ENCODE assay signal across 21 mouse cellular contexts in the genomic region with DNA sequence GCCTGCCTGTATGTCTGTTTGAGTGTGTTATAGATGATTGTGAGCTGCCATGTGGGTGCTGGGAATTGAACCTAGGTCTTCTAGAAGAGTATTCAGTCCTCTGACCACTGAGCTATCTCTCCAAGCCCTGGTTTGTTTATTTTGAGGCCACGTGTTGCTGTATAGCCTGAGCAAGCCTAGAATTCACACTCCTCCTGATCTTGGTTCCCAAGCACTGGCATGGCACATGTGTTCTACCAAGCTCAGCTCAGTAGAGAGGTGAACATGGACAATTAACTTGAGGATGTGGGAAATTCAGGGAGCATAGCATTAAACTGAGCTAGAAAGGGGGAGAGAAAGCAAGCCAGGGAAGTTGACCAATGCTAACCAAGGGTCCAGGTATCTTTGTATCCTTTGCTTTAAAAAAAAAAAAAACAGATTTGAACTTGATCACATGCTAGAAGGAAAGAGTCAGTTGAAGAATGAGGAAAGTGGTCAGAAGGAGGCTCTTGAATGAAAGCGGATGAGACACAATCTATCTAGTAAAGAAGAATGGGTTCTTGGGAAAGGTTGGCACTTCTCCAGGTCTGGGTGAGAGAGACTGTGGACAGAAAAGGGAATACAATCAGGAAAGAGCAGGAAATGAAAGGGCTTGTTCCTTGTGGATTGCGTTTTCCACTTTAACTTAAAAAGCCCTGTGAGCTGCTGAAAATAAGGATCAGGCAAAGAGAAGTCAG. TPM values are rescaled to one million over a fixed set of nuclear protein-coding genes. Genes with fewer than 3 reads are reported as not detected.
DNase-seq lines count a peak whose midpoint lies in the region; ATAC-seq and TF ChIP-seq lines count a peak whose summit lies in the region.
"Had no signal": no experiment of that assay in that cellular context is flagged by ENCODE, and none has a peak within 500 bp of the region (broad histone marks: within the 10 kb centered on the region; RNA-seq: fewer than 3 reads in every experiment).

No protein-coding gene starts in this region.

- H3K4me3 ChIP-seq in liver, postnatal 0 days (ENCODE audit: low read depth, low read length): no peak overlapping the region
- no peak overlapping the region for H3K4me3 ChIP-seq in lung, postnatal 0 days (ENCODE audit: low read depth, low read length)
- H3K4me3 ChIP-seq in stomach, postnatal 0 days (ENCODE audit: low read depth, low read length): no peak overlapping the region
- H3K4me3 ChIP-seq: embryonic facial prominence, embryonic 13.5 days; forebrain, embryonic 12.5 days; heart, embryonic 15.5 days; hindbrain, embryonic 10.5 days had no signal

- TF ChIP-seq CTCF in liver, postnatal 0 days (IDR thresholded peaks at IDR 0.05; ENCODE audit: low read depth): no peak
- TF ChIP-seq CTCF in lung, postnatal 0 days (IDR thresholded peaks at IDR 0.05): no peak
- TF ChIP-seq CTCF in stomach, postnatal 0 days (IDR thresholded peaks at IDR 0.05; ENCODE audit: low read depth): no peak

- TF ChIP-seq EP300 in liver, postnatal 0 days (IDR thresholded peaks at IDR 0.05; ENCODE audit: low read depth): no peak
- TF ChIP-seq EP300 in lung, postnatal 0 days (IDR thresholded peaks at IDR 0.05): peak; percentile 68
- TF ChIP-seq EP300 in stomach, postnatal 0 days (optimal IDR thresholded peaks at IDR 0.05): no peak

- no peaks in the 10 kb centered on the region for H3K27me3 ChIP-seq in liver, postnatal 0 days (ENCODE audit: insufficient read depth, low read length)
- H3K27me3 ChIP-seq in lung, postnatal 0 days (replicated peaks; ENCODE audit: insufficient read depth, low read length): no peaks in the 10 kb centered on the region
- no peaks in the 10 kb centered on the region for H3K27me3 ChIP-seq in stomach, postnatal 0 days (ENCODE audit: control insufficient read depth, insufficient read depth, low read length)
- H3K27me3 ChIP-seq: CH12.LX; embryonic facial prominence, embryonic 13.5 days; forebrain, embryonic 12.5 days; heart, embryonic 15.5 days had no signal

- no peaks in the 10 kb centered on the region for H3K36me3 ChIP-seq in liver, postnatal 0 days (replicated peaks; ENCODE audit: insufficient read depth, low read length)
- H3K36me3 ChIP-seq in lung, postnatal 0 days (ENCODE audit: insufficient read depth, low read length): no peaks in the 10 kb centered on the region
- no peaks in the 10 kb centered on the region for H3K36me3 ChIP-seq in stomach, postnatal 0 days (ENCODE audit: control insufficient read depth, insufficient read depth, low read length)
- H3K36me3 ChIP-seq: embryonic facial prominence, embryonic 13.5 days; forebrain, embryonic 12.5 days; heart, embryonic 15.5 days; hindbrain, embryonic 10.5 days had no signal

- H3K9me3 ChIP-seq in liver, postnatal 0 days (ENCODE audit: low read length): no peaks in the 10 kb centered on the region
- H3K9me3 ChIP-seq in lung, postnatal 0 days (ENCODE audit: low read length): no peaks in the 10 kb centered on the region
- H3K9me3 ChIP-seq in stomach, postnatal 0 days (ENCODE audit: control insufficient read depth, low read length): no peaks in the 10 kb centered on the region
- H3K9me3 ChIP-seq: embryonic facial prominence, embryonic 13.5 days; forebrain, embryonic 12.5 days; heart, embryonic 15.5 days; hindbrain, embryonic 10.5 days had no signal

- H3K4me1 ChIP-seq in liver, postnatal 0 days (ENCODE audit: insufficient read depth): peaks cover 7% of the 10 kb centered on the region; the same call in 1 of the 2 replicates
- H3K4me1 ChIP-seq in lung, postnatal 0 days (ENCODE audit: insufficient read depth, low read depth, low read length): peaks cover 4% of the 10 kb centered on the region
- H3K4me1 ChIP-seq in stomach, postnatal 0 days (replicated peaks; ENCODE audit: control insufficient read depth, insufficient read depth): no peaks in the 10 kb centered on the region; the same call in 1 of the 2 replicates
- H3K4me1 ChIP-seq: embryonic facial prominence, embryonic 13.5 days; forebrain, embryonic 12.5 days; heart, embryonic 15.5 days; hindbrain, embryonic 10.5 days had no signal

- no peak overlapping the region for H3K9ac ChIP-seq in liver, postnatal 0 days (replicated peaks)
- no peak overlapping the region for H3K9ac ChIP-seq in lung, postnatal 0 days (replicated peaks; ENCODE audit: low read depth)
- no peak overlapping the region for H3K9ac ChIP-seq in stomach, postnatal 0 days (ENCODE audit: low read length)
- H3K9ac ChIP-seq: embryonic facial prominence, embryonic 13.5 days; forebrain, embryonic 12.5 days; heart, embryonic 15.5 days had no signal

- no peak for ATAC-seq in liver, postnatal 0 days
- no peak for ATAC-seq in lung, postnatal 0 days
- no peak for ATAC-seq in stomach, postnatal 0 days (ENCODE audit: low FRiP score, low TSS enrichment)
- ATAC-seq: forebrain, embryonic 16.5 days had no signal

- H3K4me2 ChIP-seq in liver, postnatal 0 days (ENCODE audit: low read depth, low read length): no peak overlapping the region
- no peak overlapping the region for H3K4me2 ChIP-seq in lung, postnatal 0 days (replicated peaks; ENCODE audit: low read depth, low read length)
- no peak overlapping the region for H3K4me2 ChIP-seq in stomach, postnatal 0 days (replicated peaks; ENCODE audit: low read depth)
- H3K4me2 ChIP-seq: embryonic facial prominence, embryonic 13.5 days; forebrain, embryonic 12.5 days; heart, embryonic 11.5 days; heart, embryonic 15.5 days had no signal

- no peak for DNase-seq in liver, postnatal 0 days
- DNase-seq in liver (no peak), NIH3T3 (ENCODE audit: low read depth) (peak; percentile 17)
- peak; percentile 60 for DNase-seq in lung, postnatal 0 days (ENCODE audit: low spot score)
- DNase-seq in lung, postnatal 25 days (ENCODE audit: low spot score): no peak
- DNase-seq in stomach, postnatal 0 days (ENCODE audit: low spot score): no peak
- DNase-seq: adrenal gland, adult 2 months; adrenal gland, postnatal 25 days; cerebellum, adult 18-20 months; cerebellum, adult 9-11 months; cerebellum, postnatal 36 days; gastrocnemius, postnatal 10 days; heart, adult 18-20 months; heart, postnatal 14 days had no signal

- 81% methylated on average over 3 of the region's 3 CpGs for WGBS in liver, postnatal 0 days (ENCODE audit: insufficient replicate concordance)
- WGBS in lung, postnatal 0 days: 33% methylated on average over 3 of the region's 3 CpGs
- 65% methylated on average over 3 of the region's 3 CpGs for WGBS in stomach, postnatal 0 days

- H3K27ac ChIP-seq in liver, postnatal 0 days (ENCODE audit: low read depth): peak overlapping the region; percentile 55
- H3K27ac ChIP-seq in lung, postnatal 0 days (ENCODE audit: low read length): peak overlapping the region; percentile 92
- peak overlapping the region; percentile 20; the same call in 1 of the 2 replicates for H3K27ac ChIP-seq in stomach, postnatal 0 days (replicated peaks)
- H3K27ac ChIP-seq: embryonic facial prominence, embryonic 13.5 days; forebrain, embryonic 12.5 days; heart, embryonic 15.5 days; hindbrain, embryonic 10.5 days had no signal

RNA-seq across cellular contexts. Expression of a gene that starts 30.4 kb away (rescaled TPM):
- polyA plus RNA-seq in liver, postnatal 0 days (2015; fragmentation: Nextera tagmentation; extraction: Ambion mirVana): 1.1 and 1.4 TPM in 2 replicates
- polyA plus RNA-seq in lung, postnatal 0 days (2015; fragmentation: Nextera tagmentation; extraction: Ambion mirVana): 53.1 and 60.9 TPM in 2 replicates
- 47.7 and 52.8 TPM in 2 replicates for polyA plus RNA-seq in stomach, postnatal 0 days (2015; fragmentation: Nextera tagmentation; extraction: Ambion mirVana)

RNA-seq across cellular contexts. Expression of a gene that starts 33.1 kb away (rescaled TPM):
- 2.0 and 2.6 TPM in 2 replicates for polyA plus RNA-seq in liver, postnatal 0 days (2015; fragmentation: Nextera tagmentation; extraction: Ambion mirVana)
- polyA plus RNA-seq in lung, postnatal 0 days (2015; fragmentation: Nextera tagmentation; extraction: Ambion mirVana): 12.8 and 13.5 TPM in 2 replicates
- 4.6 and 4.8 TPM in 2 replicates for polyA plus RNA-seq in stomach, postnatal 0 days (2015; fragmentation: Nextera tagmentation; extraction: Ambion mirVana)

RNA-seq across cellular contexts. Expression of a gene that starts 38.5 kb away (rescaled TPM):
- polyA plus RNA-seq in liver, postnatal 0 days (2015; fragmentation: Nextera tagmentation; extraction: Ambion mirVana): not detected in 2 replicates
- 0.06 and 0.27 TPM in 2 replicates for polyA plus RNA-seq in lung, postnatal 0 days (2015; fragmentation: Nextera tagmentation; extraction: Ambion mirVana)
- polyA plus RNA-seq in stomach, postnatal 0 days (2015; fragmentation: Nextera tagmentation; extraction: Ambion mirVana): 0.16 and 0.24 TPM in 2 replicates
- polyA plus RNA-seq: adrenal gland, adult 2 months; embryonic facial prominence, embryonic 13.5 days; forebrain, embryonic 12.5 days; forebrain, embryonic 16.5 days; hindbrain, embryonic 10.5 days had no signal

RNA-seq across cellular contexts. Expression of a gene that starts 45.1 kb away (rescaled TPM):
- 17.3 and 20.3 TPM in 2 replicates for polyA plus RNA-seq in liver, postnatal 0 days (2015; fragmentation: Nextera tagmentation; extraction: Ambion mirVana)
- polyA plus RNA-seq in lung, postnatal 0 days (2015; fragmentation: Nextera tagmentation; extraction: Ambion mirVana): 15.0 and 17.1 TPM in 2 replicates
- 24.2 and 25.2 TPM in 2 replicates for polyA plus RNA-seq in stomach, postnatal 0 days (2015; fragmentation: Nextera tagmentation; extraction: Ambion mirVana)

RNA-seq across cellular contexts. Expression of a gene that starts 46.6 kb away (rescaled TPM):
- polyA plus RNA-seq in liver, postnatal 0 days (2015; fragmentation: Nextera tagmentation; extraction: Ambion mirVana): 0.07 TPM in 1 of 2 replicates, not detected in the other
- polyA plus RNA-seq in lung, postnatal 0 days (2015; fragmentation: Nextera tagmentation; extraction: Ambion mirVana): not detected in 2 replicates
- polyA plus RNA-seq in stomach, postnatal 0 days (2015; fragmentation: Nextera tagmentation; extraction: Ambion mirVana): 0.07 TPM in 1 of 2 replicates, not detected in the other
- polyA plus RNA-seq: adrenal gland, adult 2 months; embryonic facial prominence, embryonic 13.5 days; forebrain, embryonic 12.5 days; heart, embryonic 11.5 days; heart, embryonic 15.5 days; hindbrain, embryonic 10.5 days had no signal

Comparison
In these comparisons a context has a peak if more than half of its experiments do, and no peak if none do; other contexts are left out.
1. DNase-seq: peak in lung, postnatal 0 days (single experiment) and NIH3T3 (single experiment); none in liver, postnatal 0 days (single experiment), liver (single experiment), lung, postnatal 25 days (single experiment) and stomach, postnatal 0 days (single experiment).
2. H3K27ac ChIP-seq: peak in every context shown above with its lines; median percentile 92 in lung, postnatal 0 days; 55 in liver, postnatal 0 days; 20 in stomach, postnatal 0 days.
3. RNA of a gene that starts 30.4 kb away (polyA plus RNA-seq): 53.1 to 60.9 TPM in lung, postnatal 0 days and 47.7 to 52.8 TPM in stomach, postnatal 0 days; 1.1 to 1.4 TPM in liver, postnatal 0 days; every median in the first group is over 10 times any median in the second.